Mouse (Mus musculus) spleen, adult 2 months (tissue): Measurements from ENCODE around the gene Gm49450. TPM values are rescaled to one million over a fixed set of nuclear protein-coding genes. Genes with fewer than 3 reads are reported as not detected.

Experiments
- DNase-seq, 2 experiments: peaks; one replicate each; pipeline versions ENCODE4 v3.0.0 to v3.0.0-alpha.2; 2012 to 2021; ENCODE audit warnings: low spot score in 2 of 2, low read depth in 1 of 2
- H3K27ac ChIP-seq: fragments of 200-500 bp; 2 replicates; pipeline ENCODE4 v1.5.1; 2012; ENCODE audit warnings: low read length, inconsistent platforms; ENCODE audit not compliant: insufficient read depth
- H3K27me3 ChIP-seq: fragments of 200-500 bp; 2 replicates; pipeline ENCODE4 v1.6.1; 2012; ENCODE audit warnings: mild to moderate bottlenecking, moderate library complexity, low read length, inconsistent platforms; ENCODE audit not compliant: control insufficient read depth, insufficient read depth
- H3K36me3 ChIP-seq: fragments of 200-500 bp; 2 replicates; pipeline ENCODE4 v1.6.1; 2012; ENCODE audit warnings: mild to moderate bottlenecking, low read length, inconsistent platforms; ENCODE audit not compliant: control insufficient read depth, insufficient read depth
- H3K4me1 ChIP-seq: fragments of 200-500 bp; 2 replicates; pipeline ENCODE4 v1.6.1; 2011; ENCODE audit warnings: inconsistent platforms; ENCODE audit not compliant: control insufficient read depth, insufficient read depth, insufficient read length
- H3K4me3 ChIP-seq: fragments of 200-500 bp; 2 replicates; pipeline ENCODE4 v1.5.1; 2011; ENCODE audit warnings: mild to moderate bottlenecking, inconsistent platforms; ENCODE audit not compliant: insufficient read depth, insufficient read length; ENCODE audit errors: extremely low read depth
- CTCF ChIP-seq: fragments of 200-500 bp; IDR thresholded peaks from 2 replicates; pipeline ENCODE4 v1.5.1; 2011; ENCODE audit warnings: mild to moderate bottlenecking, inconsistent platforms; ENCODE audit not compliant: insufficient read depth, insufficient read length, insufficient replicate concordance; ENCODE audit errors: extremely low read depth
- POLR2A ChIP-seq: fragments of 200-500 bp; IDR thresholded peaks from 2 replicates; pipeline ENCODE4 v1.6.1; 2011; ENCODE audit warnings: low read depth, low read length, inconsistent platforms
- WGBS: fragments of 180-500 bp; shearing (Covaris S2); methylation state at CpG from one replicate; pipeline ENCODE4 v1.1.7; 2018; 5-methylcytosine and 5-hydroxymethylcytosine counted together
- polyA plus RNA-seq: library from polyadenylated mRNA; depleted of rRNA; stranded (reverse); fragments of >200 nt; gene quantifications from 2 replicates; pipeline ENCODE4 v1.2.3, GENCODE M21; 2012

Gene Gm49450
- polyA plus RNA-seq, 1 experiment: 16.3 TPM

DNA sequence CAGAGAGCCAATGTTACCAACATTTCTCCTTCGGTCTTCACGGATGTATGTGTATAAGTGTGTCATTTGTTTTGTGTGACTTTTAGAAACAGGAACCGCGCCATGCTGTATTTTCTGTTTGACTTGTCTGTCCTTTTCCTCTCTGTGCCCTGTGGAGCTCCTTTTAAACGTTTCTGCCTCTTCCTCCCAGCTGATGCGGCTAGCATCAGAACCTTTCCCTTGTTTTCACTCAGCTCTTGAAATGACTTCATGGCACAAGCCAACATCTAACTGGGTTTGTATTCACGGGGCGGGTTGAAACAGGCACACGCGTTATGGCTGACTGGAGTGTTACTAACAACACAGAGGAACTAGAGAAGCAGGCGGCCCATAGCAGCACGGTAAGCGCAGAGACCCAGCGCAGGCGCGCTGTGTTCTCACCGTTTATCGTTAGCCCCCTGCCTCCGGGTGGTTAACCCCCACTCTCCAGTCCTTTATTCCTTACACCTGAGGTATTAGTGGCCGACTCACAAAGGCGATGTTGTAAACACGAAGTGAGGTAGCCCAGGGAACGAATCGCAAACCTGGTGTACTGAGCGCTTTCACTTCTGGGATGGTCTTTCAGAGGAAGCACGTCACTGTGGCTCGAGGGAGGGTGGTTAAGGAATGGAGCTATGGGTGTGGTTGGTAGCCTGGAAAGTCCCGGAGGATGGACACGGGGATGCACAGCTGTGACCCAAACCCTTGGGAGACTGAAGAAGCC, 32.1 kb upstream of the Gm49450 start:
- peak; percentile 71 to 81 for DNase-seq

DNA sequence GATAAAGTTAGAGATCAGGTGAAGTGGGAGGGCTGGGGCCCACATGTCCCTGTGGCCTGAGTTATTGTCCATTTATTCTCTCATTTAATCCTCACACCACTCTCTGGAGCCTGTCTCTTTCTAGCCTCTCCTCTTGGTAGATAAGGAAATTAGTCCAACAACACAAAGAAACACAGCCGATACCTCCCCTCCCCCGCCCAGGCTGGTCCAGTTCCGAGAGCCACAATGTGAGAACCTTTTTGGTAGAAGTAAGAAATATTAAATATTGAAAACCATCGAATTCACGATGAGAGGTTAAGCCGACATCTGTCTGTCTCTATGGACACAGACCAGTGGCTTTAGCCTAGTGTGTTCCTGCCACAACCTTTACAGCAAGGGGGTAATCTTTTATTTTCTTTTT, 31.3 kb upstream of the Gm49450 start:
- 58% methylated on average over 6 of the region's 6 CpGs for WGBS
- TF ChIP-seq POLR2A (no peak), CTCF (no peak)
- no peak for DNase-seq
- Histone ChIP-seq H3K4me1 (peaks cover 4% of the 10 kb centered on the region), H3K36me3 (no peaks in the 10 kb centered on the region), H3K4me3 (no peak overlapping the region; the same call in 1 of the 2 replicates), H3K27me3 (no peaks in the 10 kb centered on the region), H3K27ac (peak overlapping the region; percentile 99)

More for the DNA sequence above, 32.1 kb upstream of the Gm49450 start:
- no peaks in the 10 kb centered on the region for H3K27me3 ChIP-seq
- WGBS: under 1% methylated on average over 29 of the region's 29 CpGs
- peak overlapping the region; percentile 99 for H3K27ac ChIP-seq
- TF ChIP-seq POLR2A (peak; percentile 91), CTCF (no peak)
- peaks cover 4% of the 10 kb centered on the region for H3K4me1 ChIP-seq
- H3K4me3 ChIP-seq: peak overlapping the region; percentile 78
- H3K36me3 ChIP-seq: no peaks in the 10 kb centered on the region

DNA sequence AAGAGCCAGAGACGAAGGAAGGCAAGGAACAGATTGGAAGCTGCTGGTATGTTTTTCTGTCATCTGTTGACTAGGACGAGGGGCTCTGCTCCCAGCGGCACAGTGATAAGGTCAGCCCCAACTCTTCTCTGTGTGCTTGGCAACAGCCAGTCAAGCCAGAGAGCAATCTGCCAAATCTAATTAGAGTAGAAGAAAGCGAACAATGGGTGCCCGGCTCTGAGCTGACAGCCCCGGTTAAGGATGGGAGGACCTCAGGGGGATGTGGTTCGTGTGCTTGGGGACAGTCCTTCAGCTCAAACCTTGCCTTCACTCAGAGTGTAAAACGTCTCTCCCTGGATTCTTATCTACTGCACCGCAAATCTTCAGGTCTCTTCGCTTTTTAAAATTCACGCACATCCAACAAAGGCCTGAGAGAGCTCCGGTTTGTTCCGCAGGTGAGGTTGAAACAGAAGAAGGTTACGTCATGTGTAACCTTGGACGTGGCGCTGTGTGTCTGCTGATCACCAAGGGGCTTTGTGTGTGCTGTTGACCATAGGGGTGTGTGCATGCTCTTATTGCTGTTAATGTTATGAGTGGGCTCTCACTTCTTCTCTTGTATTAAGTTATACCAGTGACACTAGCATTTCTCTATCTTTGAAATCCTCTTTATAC, 30.2 kb upstream of the Gm49450 start:
- DNase-seq: no peak
- Histone ChIP-seq H3K4me3 (no peak overlapping the region), H3K4me1 (peaks cover 4% of the 10 kb centered on the region), H3K27ac (no peak overlapping the region), H3K27me3 (no peaks in the 10 kb centered on the region), H3K36me3 (no peaks in the 10 kb centered on the region)
- TF ChIP-seq POLR2A (no peak), CTCF (no peak)
- WGBS: 92% methylated on average over 16 of the region's 16 CpGs

DNA sequence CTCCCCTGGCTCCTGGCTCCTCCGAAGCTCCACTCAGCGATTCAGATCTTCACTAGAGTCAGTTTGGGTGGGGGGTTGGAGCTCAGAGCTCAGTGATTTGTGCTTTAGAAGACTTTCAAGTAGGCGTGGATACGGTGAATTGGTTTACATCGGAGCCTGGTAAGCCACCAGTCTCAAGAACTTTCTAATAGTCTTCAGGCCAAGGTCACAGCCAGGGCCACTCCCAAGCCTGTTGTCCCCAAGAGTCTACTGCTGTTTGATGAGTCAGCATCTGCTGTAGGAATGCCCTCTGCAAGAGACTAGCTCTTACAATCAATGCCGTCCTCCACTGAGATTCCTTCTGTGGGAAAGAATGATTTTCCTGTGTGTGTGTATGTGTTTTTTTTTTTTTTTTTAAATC, 28.7 kb upstream of the Gm49450 start:
- no peak overlapping the region for H3K27ac ChIP-seq
- H3K36me3 ChIP-seq: no peaks in the 10 kb centered on the region
- no peaks in the 10 kb centered on the region for H3K27me3 ChIP-seq
- no peak for DNase-seq
- TF ChIP-seq CTCF (no peak), POLR2A (no peak)
- peaks cover 4% of the 10 kb centered on the region for H3K4me1 ChIP-seq
- H3K4me3 ChIP-seq: no peak overlapping the region
- 90% methylated on average over 6 of the region's 6 CpGs for WGBS

DNA sequence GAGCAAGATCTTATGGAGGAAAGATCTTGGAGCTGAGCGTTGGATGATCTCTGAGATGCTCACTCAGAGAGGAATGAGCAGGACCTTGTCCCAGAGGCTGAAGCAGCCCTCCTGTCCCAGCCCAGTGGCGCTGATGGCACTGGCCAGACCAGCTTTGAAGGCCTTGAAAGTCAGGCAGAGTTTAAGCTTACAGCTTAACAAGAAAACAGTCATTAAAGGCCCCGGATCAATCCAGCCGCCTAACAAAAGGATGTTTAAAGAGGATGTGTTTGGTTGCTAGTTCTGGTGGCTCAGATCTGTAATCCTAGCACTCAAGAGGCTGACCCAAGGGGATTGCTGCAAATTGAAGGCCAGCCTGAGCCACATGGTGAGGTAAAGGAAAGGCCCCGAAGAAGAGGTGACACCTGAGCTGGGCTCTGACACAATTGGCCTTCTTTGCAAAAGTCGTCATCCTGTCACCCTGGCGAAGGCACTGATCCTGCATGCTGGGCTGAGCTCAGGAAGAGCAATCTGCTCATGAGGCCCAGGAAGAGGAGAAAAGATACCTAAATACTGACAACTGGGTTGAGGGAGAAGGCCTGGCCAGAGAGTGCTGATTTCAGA, 26.8 kb upstream of the Gm49450 start:
- no peak for DNase-seq
- TF ChIP-seq POLR2A (no peak), CTCF (no peak)
- Histone ChIP-seq H3K27ac (no peak overlapping the region), H3K27me3 (no peaks in the 10 kb centered on the region), H3K4me1 (peaks cover 4% of the 10 kb centered on the region), H3K36me3 (no peaks in the 10 kb centered on the region), H3K4me3 (no peak overlapping the region)
- 87% methylated on average over 7 of the region's 7 CpGs for WGBS

DNA sequence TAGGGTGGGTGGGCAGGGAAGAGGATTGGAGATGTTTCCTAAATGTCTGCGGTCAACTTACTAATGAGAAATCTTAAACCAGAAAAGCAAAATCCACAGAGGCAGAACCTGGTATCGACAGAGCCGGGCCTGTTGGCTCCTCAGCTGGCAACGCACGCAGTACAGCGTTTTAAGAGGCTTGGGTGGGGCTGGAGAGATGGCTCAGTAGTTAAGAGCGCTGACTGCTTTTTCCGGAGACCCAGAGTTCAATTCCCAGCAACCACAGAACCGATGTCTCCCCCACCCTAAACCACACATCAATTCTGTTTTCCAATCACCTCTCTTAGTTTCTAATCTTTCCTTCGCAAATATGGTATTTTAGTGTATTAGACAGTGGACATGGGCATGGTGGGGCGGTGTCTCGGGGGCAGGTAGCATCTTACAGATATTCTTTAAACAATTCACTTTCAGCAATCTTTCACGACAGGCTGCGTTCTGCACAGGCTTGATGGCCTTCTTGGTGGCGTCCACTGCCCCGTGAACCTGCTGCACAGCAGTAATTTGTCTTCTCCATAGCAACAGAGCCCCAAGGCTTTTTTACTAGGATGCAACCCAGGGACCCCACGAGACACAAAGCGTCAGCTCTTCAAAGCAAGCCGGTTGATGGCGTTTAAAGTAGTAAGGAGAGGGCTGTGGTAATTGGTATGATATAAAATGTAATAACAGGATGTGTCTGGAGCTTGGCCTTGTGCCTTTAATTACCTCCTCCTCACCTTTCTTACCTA, 25.2 kb upstream of the Gm49450 start:
- Histone ChIP-seq H3K36me3 (no peaks in the 10 kb centered on the region), H3K4me1 (no peaks in the 10 kb centered on the region), H3K27ac (no peak overlapping the region), H3K27me3 (no peaks in the 10 kb centered on the region), H3K4me3 (no peak overlapping the region)
- TF ChIP-seq CTCF (no peak), POLR2A (no peak)
- WGBS: 84% methylated on average over 20 of the region's 20 CpGs
- no peak for DNase-seq
